Mouse (Mus musculus) midbrain, embryonic 14.5 days (tissue): Measurements from ENCODE around the gene Nup62. TPM values are rescaled to one million over a fixed set of nuclear protein-coding genes. Genes with fewer than 3 reads are reported as not detected.

Experiments
- ATAC-seq: fragments of 200-750 bp; cut with Nextera tagmentation; 2 replicates; pipeline ENCODE4 v1.8.0; 2017; ENCODE audit warnings: moderate number of reproducible peaks, moderate library complexity; ENCODE audit not compliant: low FRiP score, low TSS enrichment
- DNase-seq: peaks from one replicate; pipeline ENCODE4 v3.0.0-alpha.2; 2015
- H3K27ac ChIP-seq: fragments of 300-500 bp; sonication (generic); replicated peaks from 2 replicates; pipeline ENCODE4 v1.5.1; 2014; ENCODE audit warnings: mild to moderate bottlenecking, low read depth, low read length, moderate library complexity
- H3K27me3 ChIP-seq: fragments of 300-500 bp; sonication (generic); 2 replicates; pipeline ENCODE4 v1.6.1; 2014; ENCODE audit warnings: low read length, control low read depth, mixed read lengths; ENCODE audit not compliant: control insufficient read depth, insufficient read depth
- H3K36me3 ChIP-seq: fragments of 300-500 bp; sonication (generic); 2 replicates; pipeline ENCODE4 v1.6.1; 2014; ENCODE audit warnings: low read length, control low read depth; ENCODE audit not compliant: control insufficient read depth, insufficient read depth
- H3K4me1 ChIP-seq: fragments of 300-500 bp; sonication (generic); 2 replicates; pipeline ENCODE4 v1.6.1; 2014; ENCODE audit warnings: mild to moderate bottlenecking, antibody characterized with exemption, low read length, control low read depth; ENCODE audit not compliant: control insufficient read depth, insufficient read depth
- H3K4me2 ChIP-seq: fragments of 300-500 bp; sonication (generic); 2 replicates; pipeline ENCODE4 v1.6.1; 2014; ENCODE audit warnings: mild to moderate bottlenecking, low read length, moderate library complexity
- H3K4me3 ChIP-seq: fragments of 300-500 bp; sonication (generic); replicated peaks from 2 replicates; pipeline ENCODE4 v1.5.1; 2014; ENCODE audit warnings: low read depth, low read length
- H3K9ac ChIP-seq: fragments of 300-500 bp; sonication (generic); replicated peaks from 2 replicates; pipeline ENCODE4 v1.6.1; 2014; ENCODE audit warnings: mild to moderate bottlenecking, low read length, moderate library complexity
- H3K9me3 ChIP-seq: fragments of 300-500 bp; sonication (generic); 2 replicates; pipeline ENCODE4 v1.6.1; 2016; ENCODE audit warnings: low read length, control low read depth, mixed read lengths; ENCODE audit not compliant: control insufficient read depth
- WGBS: fragments of 180-500 bp; shearing (Covaris S2); extraction: QIAGEN DNeasy Blood & Tissue Kit; methylation state at CpG from one replicate; pipeline ENCODE4 v1.1.7; 2014; 5-methylcytosine and 5-hydroxymethylcytosine counted together
- polyA plus RNA-seq: library from polyadenylated mRNA; unstranded; fragments of >200 nt; fragmentation: Nextera tagmentation; extraction: Ambion mirVana; gene quantifications from 2 replicates; pipeline ENCODE4 v1.2.1, GENCODE M21; 2014

Gene Nup62
- polyA plus RNA-seq, 1 experiment from 2014 or later = 29.1 TPM

GRCm38 (mm10) chr7:44821666-44822448 lies 6.0 kb downstream of the Nup62 start:
- Histone ChIP-seq H3K4me2 (no peak overlapping the region), H3K27ac (no peak overlapping the region), H3K4me1 (peaks cover 31% of the 10 kb centered on the region), H3K36me3 (no peaks in the 10 kb centered on the region), H3K9me3 (no peaks in the 10 kb centered on the region), H3K27me3 (no peaks in the 10 kb centered on the region), H3K4me3 (no peak overlapping the region), H3K9ac (no peak overlapping the region)
- ATAC-seq = no peak
- WGBS = 87% methylated on average over 7 of the region's 7 CpGs
- DNase-seq = no peak

GRCm38 (mm10) chr7:44823409-44823808 lies 7.5 kb downstream of the Nup62 start:
- Histone ChIP-seq H3K9me3 (no peaks in the 10 kb centered on the region), H3K27ac (no peak overlapping the region), H3K27me3 (no peaks in the 10 kb centered on the region), H3K36me3 (peaks cover 5% of the 10 kb centered on the region), H3K9ac (no peak overlapping the region), H3K4me3 (no peak overlapping the region), H3K4me2 (no peak overlapping the region), H3K4me1 (peaks cover 16% of the 10 kb centered on the region)
- DNase-seq (no peak), ATAC-seq (no peak)
- WGBS = 35% methylated on average over 7 of the region's 7 CpGs

GRCm38 (mm10) chr7:44824872-44825271 lies 9.0 kb downstream of the Nup62 start:
- 31% methylated on average over 3 of the region's 3 CpGs for WGBS
- ATAC-seq = no peak
- Histone ChIP-seq H3K36me3 (peaks cover 19% of the 10 kb centered on the region), H3K4me2 (no peak overlapping the region), H3K9me3 (no peaks in the 10 kb centered on the region), H3K4me1 (0 out of 2 replicates have a peak, but pooled peaks cover 4% of the 10 kb centered on the region), H3K9ac (no peak overlapping the region; the same call in 1 of the 2 replicates), H3K4me3 (no peak overlapping the region), H3K27ac (no peak overlapping the region), H3K27me3 (no peaks in the 10 kb centered on the region)
- peak; percentile 91 for DNase-seq

- no peak for ATAC-seq
- WGBS = 85% methylated on average over 3 of the region's 3 CpGs
- Histone ChIP-seq H3K4me3 (no peak overlapping the region), H3K27me3 (no peaks in the 10 kb centered on the region), H3K9me3 (no peaks in the 10 kb centered on the region), H3K9ac (no peak overlapping the region), H3K36me3 (peaks cover 38% of the 10 kb centered on the region), H3K4me1 (no peaks in the 10 kb centered on the region), H3K4me2 (no peak overlapping the region), H3K27ac (no peak overlapping the region)
- DNase-seq = no peak
Observed at GRCm38 (mm10) chr7:44826771-44827170, 10.9 kb downstream of the Nup62 start.

- DNase-seq (no peak), ATAC-seq (no peak)
- no peak overlapping the region for H3K4me2 ChIP-seq
- H3K27me3 ChIP-seq = no peaks in the 10 kb centered on the region
- H3K36me3 ChIP-seq = peaks cover 46% of the 10 kb centered on the region
- no peak overlapping the region for H3K27ac ChIP-seq
- H3K9ac ChIP-seq = no peak overlapping the region
- no peaks in the 10 kb centered on the region for H3K9me3 ChIP-seq
- 96% methylated on average over 5 of the region's 5 CpGs for WGBS
- no peaks in the 10 kb centered on the region for H3K4me1 ChIP-seq
- H3K4me3 ChIP-seq = no peak overlapping the region
Observed at GRCm38 (mm10) chr7:44828706-44829105, 12.8 kb downstream of the Nup62 start.

GRCm38 (mm10) chr7:44832763-44833162 lies 16.9 kb downstream of the Nup62 start:
- peaks cover 46% of the 10 kb centered on the region for H3K36me3 ChIP-seq
- H3K4me2 ChIP-seq = no peak overlapping the region
- WGBS = 81% methylated on average over 4 of the region's 4 CpGs

GRCm38 (mm10) chr7:44835373-44836015 lies 19.6 kb downstream of the Nup62 start:
- Histone ChIP-seq H3K4me3 (no peak overlapping the region), H3K27ac (no peak overlapping the region), H3K36me3 (peaks cover 23% of the 10 kb centered on the region), H3K27me3 (peaks cover 10% of the 10 kb centered on the region), H3K9me3 (no peaks in the 10 kb centered on the region), H3K4me1 (peaks cover 6% of the 10 kb centered on the region; the same call in 1 of the 2 replicates), H3K4me2 (no peak overlapping the region), H3K9ac (no peak overlapping the region)
- ATAC-seq (no peak), DNase-seq (no peak)
- 81% methylated on average over 1 of the region's 1 CpGs for WGBS

More at GRCm38 (mm10) chr7:44832763-44833162, 16.9 kb downstream of the Nup62 start:
- Histone ChIP-seq H3K9ac (no peak overlapping the region), H3K4me3 (no peak overlapping the region), H3K27ac (no peak overlapping the region), H3K9me3 (no peaks in the 10 kb centered on the region), H3K27me3 (no peaks in the 10 kb centered on the region), H3K4me1 (no peaks in the 10 kb centered on the region)
- no peak for DNase-seq
- ATAC-seq = no peak

GRCm38 (mm10) chr7:44836016-44836404 lies 20.1 kb downstream of the Nup62 start:
- Histone ChIP-seq H3K9ac (no peak overlapping the region), H3K9me3 (no peaks in the 10 kb centered on the region), H3K4me2 (no peak overlapping the region), H3K36me3 (peaks cover 22% of the 10 kb centered on the region), H3K4me1 (peaks cover 6% of the 10 kb centered on the region; the same call in 1 of the 2 replicates), H3K27ac (no peak overlapping the region), H3K4me3 (no peak overlapping the region), H3K27me3 (peaks cover 15% of the 10 kb centered on the region)
- DNase-seq = no peak
- WGBS = 57% methylated on average over 3 of the region's 3 CpGs
- no peak for ATAC-seq
